Mouse (Mus musculus): ENCODE results near the gene Abhd15.

GRCm38 (mm10) chr11:77501392-77501791 lies 13.5 kb upstream of the Abhd15 start:
- TF ChIP-seq CTCF (IDR thresholded peaks at IDR 0.05; ENCODE audit: borderline replicate concordance, insufficient read depth, low read length) (peak; percentile 86; the same call in 1 of the 2 replicates), POLR2A (IDR thresholded peaks at IDR 0.05; ENCODE audit: low read depth, low read length) (no peak)
